Mouse (Mus musculus): Measurements from ENCODE around the gene Cbx7.

- no peak for TF ChIP-seq POLR2A (IDR thresholded peaks at IDR 0.05; ENCODE audit: extremely low read depth, insufficient read depth, low read length)
- no peak for TF ChIP-seq CTCF (IDR thresholded peaks at IDR 0.05; ENCODE audit: low read depth, low read length)
These were observed 27.1 kb upstream of the Cbx7 start for GRCm38 (mm10) chr15:79997988-79998387.
